Mouse (Mus musculus) c-Kit-positive CD71-negative TER-119-negative erythroid progenitor cells, embryonic 14.5 days (primary cell): ENCODE data around the gene Speer4b.
A peak's percentile ranks its signal among the peaks of the same experiment; 100 is the strongest.
"Not testable (repeated sequence)": the region's sequence is repeated elsewhere in the genome, so short reads cannot be mapped to it uniquely, and the experiment has no call there.

ENCODE experiments used
- DNase-seq: peaks from one replicate; pipeline ENCODE4 v3.0.0-alpha.2; 2013; ENCODE audit warnings: low read depth

Gene Speer4b

DNA sequence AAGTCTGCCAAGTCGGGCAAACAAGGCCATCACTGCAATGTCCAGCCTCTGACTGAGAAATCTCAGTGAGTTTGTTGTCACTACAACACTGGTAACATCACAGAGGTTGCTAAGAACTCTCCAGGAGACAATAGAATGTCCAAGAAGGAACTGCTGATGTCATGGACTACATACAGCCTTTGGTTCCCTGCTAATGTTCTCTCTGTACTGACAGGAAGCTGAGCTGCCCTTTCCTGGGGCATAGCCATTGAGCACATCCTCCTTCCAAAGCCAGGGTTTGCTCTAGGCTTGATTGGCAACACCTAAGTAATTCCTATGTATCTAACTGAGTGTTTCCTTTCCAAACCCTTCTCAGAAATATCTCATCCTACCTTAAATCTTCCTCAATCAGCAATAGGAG lies at the start of gene Speer4b:
Speer4b (minus strand) TSS at position 101 of the 400 bp plus-strand sequence.
- DNase-seq = not testable (repeated sequence)

DNA sequence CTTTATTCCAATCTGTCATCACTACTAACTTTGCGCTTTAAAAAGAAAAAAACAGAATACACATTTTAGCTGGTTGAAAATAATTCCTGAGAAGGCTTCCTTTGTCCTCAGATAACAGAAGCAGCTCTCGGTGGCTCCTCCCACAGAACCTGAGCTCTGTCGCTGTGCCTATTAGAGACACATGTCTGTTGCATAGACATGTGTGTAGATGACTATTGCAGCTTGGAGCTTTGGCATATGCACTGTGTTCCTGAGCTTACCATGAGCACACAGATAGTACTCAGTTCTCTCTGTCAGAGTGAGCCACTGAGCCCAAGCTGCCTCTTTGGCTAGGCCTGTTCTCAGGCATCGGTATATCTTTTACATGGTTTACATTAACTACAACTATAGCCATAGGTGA lies 48.1 kb upstream of the Speer4b start:
- no peak for DNase-seq

GRCm38 (mm10) chr5:27544816-27545270 lies 43.6 kb upstream of the Speer4b start:
- peak; percentile 3 for DNase-seq

DNA sequence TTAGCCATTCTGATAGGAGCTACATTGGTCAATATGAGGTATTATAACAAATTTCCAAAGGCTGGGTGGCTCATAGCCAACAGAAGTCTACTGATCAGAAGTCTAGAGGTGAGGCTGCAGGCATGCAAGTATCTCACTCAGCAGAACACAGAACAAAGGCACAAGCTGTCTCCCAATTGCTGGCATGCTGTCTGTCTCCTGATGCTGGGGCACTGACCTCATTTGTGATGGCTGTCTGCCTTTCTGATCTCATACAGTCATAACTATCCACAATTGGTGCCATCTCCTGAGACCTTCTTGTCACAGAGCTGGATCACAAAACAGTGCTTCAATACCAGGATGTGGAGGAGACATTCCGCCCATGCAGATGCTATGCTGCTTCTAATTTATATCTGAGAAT lies 25.7 kb upstream of the Speer4b start:
- DNase-seq = no peak

DNA sequence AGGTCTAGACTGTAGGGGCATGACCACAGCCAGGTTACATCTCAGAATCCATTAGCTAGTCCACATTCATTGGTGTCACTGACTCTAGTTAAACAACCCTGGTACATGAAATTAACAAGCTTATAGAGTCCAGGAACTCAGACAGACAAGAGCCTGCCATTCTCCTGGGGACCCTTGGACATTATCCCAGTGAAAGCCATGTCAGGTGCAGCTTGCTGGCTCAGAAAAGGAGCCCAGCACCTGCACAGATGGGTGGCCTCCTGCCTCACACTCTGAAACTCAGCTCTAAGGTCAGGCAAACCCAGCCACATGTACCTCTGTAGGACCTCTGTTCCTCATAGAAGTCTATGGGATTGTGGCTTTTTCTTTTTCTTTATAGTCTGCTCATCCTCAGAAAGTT lies 17.5 kb upstream of the Speer4b start:
- DNase-seq = no peak

- DNase-seq = no peak
These were observed 10.3 kb downstream of the Speer4b start for GRCm38 (mm10) chr5:27490942-27491341.

DNA sequence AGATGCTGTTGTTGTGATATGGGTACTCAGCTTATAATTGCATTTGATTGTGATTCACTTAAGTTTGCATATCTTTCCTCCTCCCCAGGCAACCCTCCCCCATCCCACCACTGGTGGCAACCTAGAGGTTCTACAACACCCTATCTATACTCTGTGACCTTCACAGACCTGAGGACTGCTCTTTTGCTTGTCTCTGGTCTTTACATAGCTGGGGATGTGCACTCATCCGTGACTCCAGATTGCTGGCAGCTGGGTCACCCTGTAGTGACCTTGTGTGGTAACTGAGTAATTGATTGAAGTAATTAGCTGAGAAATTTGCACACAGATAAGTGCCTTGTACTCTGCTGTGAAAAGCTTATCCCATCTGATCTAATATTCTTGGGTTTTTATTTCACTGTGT lies 15.1 kb downstream of the Speer4b start:
- no peak for DNase-seq

- no peak for DNase-seq
These were observed 19.5 kb downstream of the Speer4b start for GRCm38 (mm10) chr5:27481706-27482105.

DNA sequence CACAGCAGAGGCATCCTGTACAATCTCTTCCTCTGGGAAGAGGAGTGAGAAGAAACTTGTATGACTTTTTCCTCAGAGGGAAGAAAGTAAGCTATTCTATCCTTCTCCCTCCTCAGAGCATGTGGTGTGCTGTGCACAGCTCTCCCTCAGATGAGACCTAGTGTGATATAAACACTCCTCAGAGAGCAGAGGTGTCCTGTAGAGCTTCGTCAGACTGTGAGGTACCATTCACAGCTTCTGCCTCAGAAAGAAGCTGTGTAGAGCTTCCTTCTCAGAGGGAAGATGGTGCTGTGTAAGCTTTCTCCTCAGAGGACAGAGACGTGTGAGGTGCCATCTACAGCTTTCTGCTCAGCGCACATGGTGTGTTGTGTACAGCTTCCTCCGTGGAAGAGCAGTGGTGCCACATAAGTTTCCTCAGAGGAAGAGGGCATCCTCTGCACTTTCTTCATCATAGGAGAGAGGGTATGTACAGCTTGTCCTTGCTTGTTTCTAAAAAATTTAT lies 26.2 kb downstream of the Speer4b start:
- no peak for DNase-seq

GRCm38 (mm10) chr5:27457686-27458085 lies 43.6 kb downstream of the Speer4b start:
- no peak for DNase-seq

GRCm38 (mm10) chr5:27456981-27457380 lies 44.3 kb downstream of the Speer4b start:
- no peak for DNase-seq

DNA sequence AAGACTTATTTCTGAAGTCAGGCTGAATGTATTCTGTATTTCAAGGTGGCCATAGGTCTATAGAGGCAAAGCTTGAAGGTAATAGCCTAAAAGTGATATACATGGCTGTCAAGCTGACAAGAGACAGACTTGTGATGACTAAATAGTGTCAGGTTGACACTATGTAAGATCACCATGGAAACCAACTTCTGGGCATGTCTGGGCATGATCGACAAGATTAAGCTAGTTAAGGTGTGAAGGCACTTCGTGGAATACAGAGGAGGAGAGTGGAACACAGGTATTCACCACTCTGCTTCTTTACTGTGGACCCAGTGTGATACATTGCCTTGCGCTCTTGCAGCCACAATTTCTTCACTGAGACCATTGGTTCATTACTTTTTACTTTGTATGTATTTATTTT lies 46.9 kb downstream of the Speer4b start:
- DNase-seq = no peak

DNA sequence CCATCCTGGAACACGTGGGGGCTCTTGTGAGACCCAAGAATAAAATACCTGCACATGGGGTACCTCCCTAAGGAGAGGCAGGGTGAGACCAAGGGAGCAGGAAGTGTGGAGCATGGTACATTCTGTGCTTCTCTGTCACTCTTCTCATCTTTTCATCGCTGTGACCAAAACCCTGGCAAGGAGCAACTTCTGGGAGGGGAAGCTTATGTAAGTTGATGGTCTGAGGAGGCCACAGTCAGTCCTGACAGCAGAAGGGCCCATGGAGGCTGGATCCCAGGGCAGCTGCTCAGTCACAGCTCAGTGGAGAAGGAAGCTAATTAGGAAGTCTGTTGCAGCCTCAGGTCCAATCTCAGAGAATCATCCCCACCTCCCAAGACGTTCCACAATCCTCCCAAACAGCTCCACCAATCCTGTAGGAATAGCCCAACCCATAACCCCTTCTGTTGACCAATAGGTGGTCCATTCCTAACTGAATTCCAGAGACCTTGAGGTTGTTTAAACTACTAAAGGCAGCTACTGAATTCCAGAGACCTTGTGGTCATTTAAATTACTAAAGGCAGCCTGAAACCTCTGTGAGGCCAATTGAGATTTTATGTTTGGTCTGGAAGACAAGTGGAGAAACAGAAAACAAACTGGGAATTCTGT lies 47.9 kb downstream of the Speer4b start:
- no peak for DNase-seq
